Mouse (Mus musculus) layer of hippocampus, postnatal 14 days (tissue): Measurements from ENCODE around the gene Mtm1. TPM values are rescaled to one million over a fixed set of nuclear protein-coding genes. Genes with fewer than 3 reads are reported as not detected.

Source experiments
- DNase-seq, 2 experiments: peaks; one replicate each; pipeline ENCODE4 v3.0.0; 2021 to 2022; ENCODE audit warnings: low spot score in 2 of 2, mixed read lengths in 1 of 2
- long read RNA-seq, 2 experiments: library from polyadenylated mRNA; stranded (forward); transcript quantifications; one replicate each; pipeline ENCODE4 v2.0.0; 2021
- total RNA-seq, 2 experiments: library from RNA; stranded (reverse); gene quantifications; 2 replicates each; pipeline ENCODE4 v1.2.3; 2021

Mtm1 gene
- total RNA-seq = 1 to 10 TPM; 4.0 to 6.3 TPM
- long read RNA-seq, experiment 1, partial matches to known transcripts = 0 of 3 reads
- long read RNA-seq, experiment 1, other reads (novel, unspliced or antisense) = 2 of 3 reads
- long read RNA-seq, experiment 2, partial matches to known transcripts = 0 of 4 reads
- long read RNA-seq, experiment 2, other reads (novel, unspliced or antisense) = 2 of 4 reads

DNA sequence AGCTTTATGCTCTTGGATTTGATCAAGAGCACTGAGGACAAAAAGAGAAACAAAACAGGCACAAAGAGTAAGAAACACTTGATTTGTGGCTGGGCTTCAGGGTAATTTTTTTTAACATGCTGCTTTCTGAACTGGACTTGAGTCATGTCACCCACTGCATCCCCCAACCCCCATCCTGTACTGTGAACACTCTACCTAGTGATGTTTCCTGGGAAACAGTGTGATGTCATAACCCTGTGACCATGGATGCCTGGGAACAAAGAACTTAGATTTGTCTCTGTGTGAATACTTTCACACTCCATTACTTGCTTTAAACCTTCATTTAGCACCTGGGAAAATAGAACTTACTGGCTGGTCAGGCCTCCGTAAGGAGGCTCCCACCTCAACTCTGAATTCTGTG is at the start of gene Mtm1:
Gene Mtm1 (plus strand): TSS at position 301 of the 400 bp plus-strand sequence.
- no peak for DNase-seq

DNA sequence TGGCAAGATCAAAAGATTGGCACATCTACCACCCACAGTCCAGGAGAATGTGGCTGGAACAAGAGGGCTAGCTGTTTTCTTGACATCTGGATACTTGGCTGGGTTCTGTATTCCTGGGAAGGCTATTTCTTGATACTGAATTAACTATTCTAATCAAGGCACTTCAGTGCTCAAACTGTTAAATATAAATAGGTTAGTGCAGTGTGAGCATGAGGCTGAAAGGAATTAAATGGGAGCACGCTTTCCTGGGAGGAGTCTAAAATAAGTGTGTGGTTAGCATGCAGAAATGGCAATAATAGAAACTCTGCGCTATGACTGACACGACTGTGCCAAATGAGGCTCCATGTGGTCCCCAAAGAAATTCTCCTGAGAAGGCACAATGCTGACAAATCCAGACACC is 29.0 kb upstream of the Mtm1 start:
- no peak for DNase-seq

GRCm38 (mm10) chrX:71183671-71184070 is 26.9 kb upstream of the Mtm1 start:
- DNase-seq = no peak

DNA sequence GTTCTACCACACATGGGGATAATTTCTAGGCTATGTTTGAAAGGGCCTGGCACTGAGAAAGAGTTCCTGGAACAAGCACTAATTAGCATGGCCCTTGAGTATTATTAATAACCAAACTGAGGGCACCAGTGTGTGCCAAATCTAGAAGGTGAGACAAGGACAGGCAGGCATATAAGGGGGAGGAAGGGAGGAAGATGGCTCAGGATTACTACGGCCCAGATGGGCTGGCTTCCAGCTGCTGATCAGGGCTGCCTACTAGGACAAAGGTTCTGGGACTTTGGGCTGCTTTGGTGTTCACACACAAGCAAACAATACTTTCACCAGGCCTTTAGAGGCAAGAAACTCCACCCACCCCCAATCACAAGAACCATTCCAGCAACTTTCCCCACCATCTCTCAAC is 24.2 kb upstream of the Mtm1 start:
- no peak for DNase-seq

DNA sequence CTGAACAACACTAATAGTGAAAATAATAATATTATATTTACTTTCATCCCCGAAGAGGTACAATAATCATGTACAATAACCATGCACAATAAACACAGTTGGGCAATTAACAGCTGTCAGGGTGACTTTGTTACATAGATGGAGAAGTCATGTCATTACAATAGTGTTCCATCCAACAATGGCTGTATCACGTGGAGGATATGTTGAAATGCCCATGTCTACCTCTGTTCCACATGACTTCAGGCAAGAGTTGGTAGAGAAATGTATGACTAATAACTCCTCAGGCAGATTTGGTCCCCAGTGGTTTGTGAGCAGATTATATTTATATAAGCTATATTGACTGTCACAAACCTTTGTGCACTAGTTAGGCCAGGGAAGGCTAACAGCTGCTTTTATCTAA is 5.8 kb upstream of the Mtm1 start:
- DNase-seq = no peak

DNA sequence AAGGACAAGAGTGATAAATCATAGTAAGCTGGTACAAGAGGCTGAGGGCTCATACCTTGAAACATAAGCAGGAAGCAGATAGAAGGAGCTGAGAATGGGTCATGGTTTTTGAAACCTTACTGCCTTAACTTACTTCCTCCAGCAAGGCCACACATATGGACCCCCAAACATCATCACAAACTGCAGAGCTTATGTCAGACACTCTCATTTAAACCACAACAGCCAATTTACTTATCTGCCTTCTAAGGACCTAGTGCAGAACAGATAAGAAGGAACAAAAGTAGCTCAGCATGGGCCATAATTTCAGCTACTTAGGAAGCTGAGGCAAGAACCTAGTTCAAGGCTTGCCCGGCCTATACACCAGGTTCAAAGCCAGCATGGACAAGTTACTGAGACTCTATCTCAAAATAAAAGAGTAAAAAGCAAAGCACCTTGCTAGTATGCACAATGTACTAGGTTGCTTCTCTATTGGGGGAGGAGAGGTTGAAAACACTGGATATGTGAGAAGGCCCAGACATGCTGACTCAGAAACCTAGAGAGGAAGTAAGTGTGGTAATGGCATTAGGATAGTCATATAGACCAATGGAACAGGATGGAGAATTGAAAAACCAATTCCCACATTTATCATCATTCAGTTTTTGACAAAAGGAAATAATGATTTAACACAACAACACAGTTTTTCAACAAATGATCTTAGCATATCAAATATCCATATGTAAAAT is 4.6 kb upstream of the Mtm1 start:
- DNase-seq = no peak

GRCm38 (mm10) chrX:71206595-71206994 is 4.0 kb upstream of the Mtm1 start:
- DNase-seq = no peak

DNA sequence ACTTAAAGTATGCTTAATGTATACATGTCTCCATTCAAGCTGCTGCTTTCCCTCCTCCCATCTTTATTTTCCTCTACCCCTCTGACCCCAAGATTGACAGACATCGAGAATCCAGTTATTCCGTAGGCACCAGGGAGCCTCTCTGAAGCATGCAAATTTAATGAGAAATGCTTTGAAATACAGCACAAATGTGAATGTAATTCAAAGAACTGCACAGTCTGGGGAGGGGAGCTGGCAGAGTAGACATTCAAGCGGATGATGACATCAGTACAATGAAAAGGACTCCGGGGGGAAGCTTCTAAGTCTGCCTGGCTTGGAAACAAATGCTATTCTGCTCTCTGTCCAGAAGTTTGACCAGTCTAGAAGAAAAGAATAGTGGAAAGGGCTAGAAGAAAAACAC is 2.3 kb downstream of the Mtm1 start:
- DNase-seq = no peak

DNA sequence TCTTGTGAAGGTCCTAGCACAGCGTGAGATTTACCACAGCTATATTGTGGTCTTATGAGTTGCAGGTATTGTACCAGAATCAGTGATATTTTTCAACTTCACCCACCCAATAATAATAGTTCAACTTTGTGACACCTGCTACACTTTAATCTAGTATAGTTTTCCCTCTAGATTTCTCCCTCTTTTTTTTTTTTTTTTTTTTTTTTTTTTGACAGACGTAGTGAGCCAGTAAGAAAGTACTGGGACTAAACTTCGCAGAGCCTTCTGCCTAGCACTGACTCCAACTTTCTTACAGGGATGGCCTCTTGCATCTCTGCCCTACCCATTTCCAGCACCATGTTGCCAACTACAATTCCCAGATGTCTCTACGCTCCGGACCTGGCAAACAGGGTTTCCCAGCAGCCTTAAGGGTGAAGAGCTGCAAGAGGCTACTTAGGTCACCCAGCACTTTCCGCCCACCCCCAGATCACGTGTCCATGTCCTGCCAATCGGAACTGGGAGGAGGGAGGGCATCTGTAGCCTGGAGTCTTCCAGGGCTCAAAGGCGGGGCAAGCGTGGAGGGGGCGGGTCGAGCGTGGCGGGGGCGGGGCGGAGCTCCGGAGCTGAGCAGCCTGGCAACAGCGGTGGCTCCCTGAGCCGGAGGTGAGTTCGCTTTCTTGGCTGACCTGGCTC is 4.0 kb downstream of the Mtm1 start:
- DNase-seq = peak; percentile 47 to 74

DNA sequence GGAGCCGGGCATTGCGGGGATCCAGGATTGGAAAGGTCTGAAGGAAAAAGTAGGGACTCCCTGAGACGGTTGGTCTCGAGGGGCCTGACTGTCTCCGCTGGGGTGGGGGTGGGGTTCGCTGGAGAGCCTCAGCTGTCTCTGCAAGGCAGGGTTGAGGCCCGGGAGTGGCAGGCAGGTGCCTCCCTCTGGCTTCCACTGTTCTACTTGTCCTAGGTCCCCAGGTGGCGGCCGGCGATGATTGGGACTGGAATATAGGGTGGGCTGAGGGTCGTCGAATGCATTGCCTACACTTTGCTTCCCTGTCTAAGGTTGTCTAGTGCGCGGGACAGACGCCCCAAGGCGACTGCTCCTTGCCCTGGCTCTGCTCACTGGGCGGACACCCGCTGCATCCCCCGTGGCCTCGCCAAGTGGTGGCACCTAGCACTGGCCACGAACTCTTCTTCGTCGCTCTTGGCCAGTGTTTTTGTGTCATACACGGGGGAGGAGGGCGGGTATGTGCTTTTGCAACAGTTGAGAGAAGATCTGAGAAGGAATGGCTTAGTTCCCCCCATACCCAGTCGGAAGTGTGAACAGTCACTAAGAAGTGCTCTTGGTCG is 4.6 kb downstream of the Mtm1 start:
- no peak for DNase-seq

DNA sequence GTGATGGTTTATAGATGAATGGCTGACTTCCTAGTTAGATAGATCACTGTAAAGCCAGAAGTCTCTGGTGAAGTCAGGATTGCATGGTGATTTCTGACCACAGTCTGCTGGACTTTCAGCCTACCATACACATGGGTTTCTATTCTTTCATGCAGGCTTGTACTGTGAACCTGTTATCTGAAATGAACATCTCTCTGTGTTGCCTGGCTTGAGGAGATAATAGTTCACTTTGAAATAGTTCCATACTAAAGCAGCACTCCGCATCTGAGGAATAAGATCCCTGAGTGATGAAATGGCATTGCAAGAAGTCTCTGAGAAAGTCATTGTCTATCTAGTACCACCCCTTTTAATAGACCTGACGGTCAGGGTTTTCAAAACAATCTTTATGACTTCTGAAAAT is 6.3 kb downstream of the Mtm1 start:
- no peak for DNase-seq

- DNase-seq = no peak
Observed at GRCm38 (mm10) chrX:71218853-71219252, 8.3 kb downstream of the Mtm1 start.

GRCm38 (mm10) chrX:71220896-71221295 is 10.3 kb downstream of the Mtm1 start:
- no peak for DNase-seq

DNA sequence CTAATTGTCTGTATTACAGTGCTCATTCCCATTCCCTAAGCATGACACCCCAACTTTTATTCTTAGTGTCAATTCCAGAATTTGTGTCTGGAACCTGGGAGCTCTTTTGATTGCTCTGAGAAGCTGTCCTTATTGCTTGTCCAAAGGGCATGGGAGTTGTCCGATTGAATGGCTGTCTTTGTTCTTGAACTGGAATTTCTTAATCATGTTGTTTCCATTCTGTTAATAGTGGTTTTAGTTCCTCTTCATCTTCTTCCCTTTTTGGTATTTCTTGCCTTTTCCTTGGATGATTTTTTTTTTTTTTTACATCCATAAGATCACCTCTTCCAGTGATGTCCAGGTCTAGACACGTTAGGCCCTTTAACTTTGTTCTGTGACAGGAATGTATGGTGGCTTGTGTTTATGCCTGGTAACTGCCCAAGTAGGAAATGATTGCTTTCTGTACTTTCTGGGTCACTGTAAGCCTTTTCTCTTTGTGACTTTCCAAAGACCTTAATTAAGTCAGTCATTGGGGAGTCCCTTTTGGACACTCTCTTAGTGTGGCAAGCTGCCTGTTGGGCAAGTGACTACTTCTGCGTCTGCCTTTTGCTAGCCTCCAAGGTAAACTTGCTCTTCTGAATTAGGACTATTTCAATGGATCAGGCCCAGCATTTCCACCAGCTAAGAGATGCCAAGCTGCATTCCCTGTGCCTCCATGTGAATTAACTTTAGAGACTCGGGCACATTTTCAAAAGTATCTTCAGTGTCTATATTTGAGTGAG is 12.3 kb downstream of the Mtm1 start:
- DNase-seq = no peak

DNA sequence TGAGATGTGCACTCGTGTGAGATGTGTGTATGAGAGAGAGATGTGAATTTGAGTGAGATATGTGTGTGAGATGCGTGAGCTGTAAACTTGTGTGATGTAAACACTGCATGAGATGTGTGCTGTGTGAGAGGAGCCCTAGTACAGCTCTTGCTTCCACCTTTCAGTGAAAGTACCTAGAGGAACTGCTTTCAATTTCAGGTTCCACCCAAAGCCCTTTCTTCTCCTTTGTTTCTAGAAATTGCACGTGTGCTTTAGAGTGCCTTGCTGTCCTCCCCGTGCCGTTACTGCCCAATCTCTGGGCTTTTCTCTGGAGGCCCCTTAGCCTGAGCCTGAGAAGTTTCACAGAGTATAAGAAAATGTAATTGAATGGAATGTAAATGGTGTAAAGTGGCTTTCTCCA is 16.3 kb downstream of the Mtm1 start:
- DNase-seq = no peak

DNA sequence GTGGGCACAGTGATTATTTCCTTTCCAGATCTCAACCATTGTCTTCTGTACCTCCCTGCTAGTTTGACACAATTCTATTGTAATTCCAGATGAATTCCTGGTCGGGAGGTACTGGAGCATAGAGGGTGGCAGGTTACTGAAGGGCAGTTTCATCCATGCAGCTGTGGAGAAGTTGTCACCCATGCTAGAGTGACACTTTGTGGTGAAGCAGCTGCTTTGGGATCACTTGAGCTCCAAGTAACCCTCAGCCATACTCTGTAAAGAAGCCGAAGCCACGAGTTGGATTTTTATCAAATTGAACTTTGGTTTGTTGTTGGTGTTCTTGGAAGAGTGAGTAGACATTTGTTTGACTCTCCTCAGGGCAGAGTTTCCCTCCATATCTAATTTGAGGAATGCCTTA is 17.6 kb downstream of the Mtm1 start:
- no peak for DNase-seq

GRCm38 (mm10) chrX:71230847-71231246 is 20.3 kb downstream of the Mtm1 start:
- DNase-seq = no peak

GRCm38 (mm10) chrX:71256422-71256821 is 45.9 kb downstream of the Mtm1 start:
- DNase-seq = no peak

GRCm38 (mm10) chrX:71260857-71261256 is 50.3 kb downstream of the Mtm1 start:
- no peak for DNase-seq

DNA sequence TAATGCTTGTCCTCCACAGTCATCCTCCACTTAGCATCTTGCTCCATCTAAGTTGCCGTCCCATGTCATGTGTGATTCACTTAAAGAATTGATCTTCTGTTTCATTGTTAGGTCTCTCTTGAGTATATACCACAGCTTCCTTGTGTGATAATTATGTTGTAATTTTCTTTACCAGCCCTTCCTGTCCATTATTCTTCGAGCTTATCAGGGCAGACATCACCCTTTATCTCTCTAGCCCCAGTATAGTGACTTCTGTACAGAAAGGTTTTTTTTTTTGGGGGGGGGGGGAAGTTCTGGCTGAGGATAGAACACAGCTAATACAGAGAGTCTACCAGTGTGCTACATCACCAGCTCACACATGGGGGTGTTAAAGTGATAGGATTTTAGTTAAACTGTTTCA is 53.7 kb downstream of the Mtm1 start:
- DNase-seq = no peak

DNA sequence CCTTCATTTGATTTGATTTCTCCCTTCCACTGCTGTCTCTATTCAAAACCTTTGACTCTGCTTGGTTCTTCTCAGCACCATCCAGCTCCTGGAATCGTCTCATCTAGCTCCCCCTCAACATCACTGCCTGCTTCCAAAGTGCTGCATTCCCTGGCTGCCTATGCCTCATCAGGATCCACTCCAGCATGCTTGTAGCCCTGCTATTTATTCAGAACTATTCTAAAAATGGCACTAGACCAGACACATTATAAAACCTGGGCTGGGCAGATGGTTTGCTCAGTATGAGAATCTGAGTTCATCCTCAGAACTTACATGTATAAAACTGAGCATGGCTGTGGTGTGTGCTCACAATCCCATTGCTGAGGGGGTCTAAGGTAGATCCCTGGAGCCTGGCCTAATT is 58.4 kb downstream of the Mtm1 start:
- peak; percentile 1 to 22 for DNase-seq

GRCm38 (mm10) chrX:71274150-71274549 is 63.6 kb downstream of the Mtm1 start:
- no peak for DNase-seq
